17 mouse cellular contexts compared by ENCODE assay signal in the genomic region with DNA sequence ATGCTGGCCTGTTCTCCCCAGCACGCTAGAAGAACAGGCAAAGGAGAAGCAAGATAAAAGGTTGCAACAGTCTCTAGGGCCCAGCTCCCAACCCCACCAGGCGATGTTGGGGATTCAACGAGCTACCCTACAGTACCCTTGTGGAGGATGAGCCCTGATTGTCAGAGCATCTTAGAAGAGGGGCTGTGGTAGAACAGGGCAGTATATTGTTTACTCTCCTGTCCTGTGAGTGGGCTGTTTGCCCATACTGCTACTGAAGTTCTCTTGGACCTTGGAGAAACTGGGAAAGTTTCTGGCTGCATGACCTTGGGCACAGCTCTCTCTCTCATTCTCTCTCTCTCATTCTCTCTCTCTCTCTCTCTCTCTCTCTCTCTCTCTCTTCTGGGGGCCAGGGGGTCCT. TPM values are rescaled to one million over a fixed set of nuclear protein-coding genes. Genes with fewer than 3 reads are reported as not detected.
DNase-seq lines count a peak whose midpoint lies in the region; ATAC-seq lines count a peak whose summit lies in the region.
"Had no signal": no experiment of that assay in that cellular context is flagged by ENCODE, and none has a peak within 500 bp of the region (broad histone marks: within the 10 kb centered on the region; RNA-seq: fewer than 3 reads in every experiment).

No protein-coding gene starts in this region.

- H3K4me1 ChIP-seq in heart, embryonic 14.5 days (ENCODE audit: control insufficient read depth in 2 of 2, insufficient read depth in 2 of 2, low read length in 2 of 2), result peaks cover 51 to 56% of the 10 kb centered on the region in 2 experiments
- H3K4me1 ChIP-seq in lung, embryonic 16.5 days (replicated peaks; ENCODE audit: control insufficient read depth, insufficient read depth, low read length), result peaks cover 54% of the 10 kb centered on the region
- H3K4me1 ChIP-seq in intestine, embryonic 14.5 days (replicated peaks; ENCODE audit: control insufficient read depth, insufficient read depth, low read length), result peaks cover 22% of the 10 kb centered on the region
- H3K4me1 ChIP-seq in stomach, embryonic 15.5 days, result peaks cover 48% of the 10 kb centered on the region
- H3K4me1 ChIP-seq: neural tube, embryonic 15.5 days had no signal

- no peaks in the 10 kb centered on the region for H3K9me3 ChIP-seq in heart, embryonic 14.5 days (ENCODE audit: control insufficient read depth, low read length)
- H3K9me3 ChIP-seq in lung, embryonic 16.5 days (ENCODE audit: control insufficient read depth, low read length), result no peaks in the 10 kb centered on the region
- H3K9me3 ChIP-seq in intestine, embryonic 14.5 days (ENCODE audit: control insufficient read depth, low read length), result no peaks in the 10 kb centered on the region
- H3K9me3 ChIP-seq in stomach, embryonic 15.5 days, result no peaks in the 10 kb centered on the region
- H3K9me3 ChIP-seq: neural tube, embryonic 15.5 days had no signal

- no peak for DNase-seq in heart, postnatal 4 days
- DNase-seq in lung, postnatal 4 days, result no peak
- no peak for DNase-seq in intestine, embryonic 14.5 days (ENCODE audit: low spot score)
- no peak for DNase-seq in adrenal gland, postnatal 4 days (ENCODE audit: low spot score in 2 of 2)
- DNase-seq in thymus, postnatal 14 days, result no peak
- DNase-seq: cerebellum, adult 2 months had no signal

- no peak overlapping the region for H3K4me3 ChIP-seq in heart, embryonic 14.5 days (ENCODE audit: control insufficient read depth in 1 of 2, insufficient read depth in 1 of 2, low read depth in 1 of 2, low read length in 2 of 2)
- H3K4me3 ChIP-seq in lung, embryonic 16.5 days (ENCODE audit: low read length), result no peak overlapping the region
- no peak overlapping the region for H3K4me3 ChIP-seq in intestine, embryonic 14.5 days (ENCODE audit: low read depth, low read length)
- no peak overlapping the region for H3K4me3 ChIP-seq in stomach, embryonic 15.5 days (replicated peaks)
- H3K4me3 ChIP-seq: neural tube, embryonic 15.5 days had no signal

- WGBS in heart, embryonic 14.5 days, result 19% methylated on average over 3 of the region's 3 CpGs
- WGBS in lung, embryonic 16.5 days, result 35% methylated on average over 3 of the region's 3 CpGs
- 74% methylated on average over 3 of the region's 3 CpGs for WGBS in intestine, embryonic 14.5 days
- WGBS in stomach, embryonic 15.5 days, result 56% methylated on average over 3 of the region's 3 CpGs

- peak overlapping the region; percentile 43 for H3K4me2 ChIP-seq in heart, embryonic 14.5 days (ENCODE audit: low read length)
- H3K4me2 ChIP-seq in lung, embryonic 16.5 days (ENCODE audit: low read depth, low read length), result no peak overlapping the region
- H3K4me2 ChIP-seq in intestine, embryonic 14.5 days (ENCODE audit: low read length), result no peak overlapping the region
- no peak overlapping the region for H3K4me2 ChIP-seq in stomach, embryonic 15.5 days
- H3K4me2 ChIP-seq: neural tube, embryonic 15.5 days had no signal

- H3K9ac ChIP-seq in heart, embryonic 14.5 days (ENCODE audit: low read length), result peak overlapping the region; percentile 18
- no peak overlapping the region for H3K9ac ChIP-seq in lung, embryonic 16.5 days (ENCODE audit: low read length)
- no peak overlapping the region for H3K9ac ChIP-seq in intestine, embryonic 14.5 days (ENCODE audit: low read length)
- no peak overlapping the region for H3K9ac ChIP-seq in stomach, embryonic 15.5 days
- H3K9ac ChIP-seq: neural tube, embryonic 15.5 days had no signal

- H3K27me3 ChIP-seq in heart, embryonic 14.5 days (ENCODE audit: control insufficient read depth, insufficient read depth, low read length), result no peaks in the 10 kb centered on the region
- H3K27me3 ChIP-seq in lung, embryonic 16.5 days (ENCODE audit: control insufficient read depth, insufficient read depth, low read depth, low read length), result no peaks in the 10 kb centered on the region
- H3K27me3 ChIP-seq in intestine, embryonic 14.5 days (replicated peaks; ENCODE audit: control insufficient read depth, insufficient read depth, low read length), result no peaks in the 10 kb centered on the region
- H3K27me3 ChIP-seq in stomach, embryonic 15.5 days (replicated peaks), result no peaks in the 10 kb centered on the region
- H3K27me3 ChIP-seq: neural tube, embryonic 15.5 days had no signal

- ATAC-seq in heart, embryonic 14.5 days (ENCODE audit: insufficient number of reproducible peaks, insufficient read depth, low FRiP score, low read depth), result no peak
- ATAC-seq in lung, embryonic 16.5 days (ENCODE audit: low read depth), result no peak
- ATAC-seq in intestine, embryonic 14.5 days (replicated peaks; ENCODE audit: low FRiP score, low TSS enrichment, low read depth), result no peak
- ATAC-seq in stomach, embryonic 15.5 days (ENCODE audit: insufficient read depth, low FRiP score, low read depth), result no peak
- ATAC-seq: forebrain, embryonic 14.5 days; hindbrain, postnatal 0 days had no signal

- peak overlapping the region; percentile 80 to 83 for H3K27ac ChIP-seq in heart, embryonic 14.5 days (replicated peaks in 1 of 2; ENCODE audit: control insufficient read depth in 1 of 2, insufficient read depth in 1 of 2, low read depth in 2 of 2, low read length in 2 of 2)
- H3K27ac ChIP-seq in lung, embryonic 16.5 days (ENCODE audit: low read length), result peak overlapping the region; percentile 82
- H3K27ac ChIP-seq in intestine, embryonic 14.5 days (ENCODE audit: low read depth), result peak overlapping the region; percentile 57; the same call in 1 of the 2 replicates
- H3K27ac ChIP-seq in stomach, embryonic 15.5 days, result peak overlapping the region; percentile 87
- H3K27ac ChIP-seq: hindbrain, postnatal 0 days; neural tube, embryonic 15.5 days had no signal

- no peaks in the 10 kb centered on the region for H3K36me3 ChIP-seq in heart, embryonic 14.5 days (ENCODE audit: control insufficient read depth, insufficient read depth, low read length)
- no peaks in the 10 kb centered on the region for H3K36me3 ChIP-seq in lung, embryonic 16.5 days (ENCODE audit: control insufficient read depth, insufficient read depth, low read length)
- no peaks in the 10 kb centered on the region for H3K36me3 ChIP-seq in intestine, embryonic 14.5 days (ENCODE audit: control insufficient read depth, insufficient read depth, low read length)
- no peaks in the 10 kb centered on the region for H3K36me3 ChIP-seq in stomach, embryonic 15.5 days
- H3K36me3 ChIP-seq: neural tube, embryonic 15.5 days had no signal

RNA-seq across cellular contexts. Expression of a gene that starts 0.7 kb away (rescaled TPM):
- polyA plus RNA-seq in heart, embryonic 14.5 days (2014; fragmentation: Nextera tagmentation; extraction: Ambion mirVana), result 0.23 and 0.42 TPM in 2 replicates
- total RNA-seq in heart, postnatal 4 days (2021), result 1 to 10 TPM; 2.0 to 2.3 TPM
- polyA plus RNA-seq in lung, embryonic 16.5 days (2015; fragmentation: Nextera tagmentation; extraction: Ambion mirVana), result 1.2 and 2.1 TPM in 2 replicates
- 0.04 TPM in 1 of 2 replicates, not detected in the other for polyA plus RNA-seq in intestine, embryonic 14.5 days (2014; fragmentation: Nextera tagmentation; extraction: Ambion mirVana)
- polyA plus RNA-seq in stomach, embryonic 15.5 days (2015; fragmentation: Nextera tagmentation; extraction: Ambion mirVana), result 0.09 and 0.18 TPM in 2 replicates
- 1 to 10 TPM; 1.4 to 2.0 TPM for total RNA-seq in adrenal gland, postnatal 4 days (2021)
- total RNA-seq: midbrain, postnatal 0 days had no signal

RNA-seq across cellular contexts. Expression of a gene that starts 2.1 kb away (rescaled TPM):
- polyA plus RNA-seq in heart, embryonic 14.5 days (2014; fragmentation: Nextera tagmentation; extraction: Ambion mirVana), result 0.81 and 1.5 TPM in 2 replicates
- 1 to 10 TPM; 3.2 to 3.4 TPM for total RNA-seq in heart, postnatal 4 days (2021)
- polyA plus RNA-seq in lung, embryonic 16.5 days (2015; fragmentation: Nextera tagmentation; extraction: Ambion mirVana), result 2.0 and 2.9 TPM in 2 replicates
- polyA plus RNA-seq in intestine, embryonic 14.5 days (2014; fragmentation: Nextera tagmentation; extraction: Ambion mirVana), result 0.61 and 0.85 TPM in 2 replicates
- 0.67 and 0.87 TPM in 2 replicates for polyA plus RNA-seq in stomach, embryonic 15.5 days (2015; fragmentation: Nextera tagmentation; extraction: Ambion mirVana)
- 1 to 10 TPM; 2.4 to 3.6 TPM for total RNA-seq in adrenal gland, postnatal 4 days (2021)

RNA-seq across cellular contexts. Expression of a gene that starts 19.1 kb away (rescaled TPM):
- polyA plus RNA-seq in heart, embryonic 14.5 days (2014; fragmentation: Nextera tagmentation; extraction: Ambion mirVana), result not detected in 2 replicates
- not detected for total RNA-seq in heart, postnatal 4 days (2021)
- 0.08 and 0.16 TPM in 2 replicates for polyA plus RNA-seq in lung, embryonic 16.5 days (2015; fragmentation: Nextera tagmentation; extraction: Ambion mirVana)
- polyA plus RNA-seq in intestine, embryonic 14.5 days (2014; fragmentation: Nextera tagmentation; extraction: Ambion mirVana), result not detected in 2 replicates
- not detected in 2 replicates for polyA plus RNA-seq in stomach, embryonic 15.5 days (2015; fragmentation: Nextera tagmentation; extraction: Ambion mirVana)
- not detected for total RNA-seq in adrenal gland, postnatal 4 days (2021)
- total RNA-seq: gastrocnemius, postnatal 36 days; hindbrain, postnatal 0 days; layer of hippocampus, adult 18-20 months; left cerebral cortex, postnatal 25 days; midbrain, postnatal 0 days had no signal
- polyA plus RNA-seq: cerebellum, adult 2 months; forebrain, embryonic 14.5 days; hindbrain, postnatal 0 days; midbrain, postnatal 0 days; neural tube, embryonic 15.5 days had no signal

RNA-seq across cellular contexts. Expression of a gene that starts 28.5 kb away (rescaled TPM):
- not detected in 2 replicates for polyA plus RNA-seq in heart, embryonic 14.5 days (2014; fragmentation: Nextera tagmentation; extraction: Ambion mirVana)
- total RNA-seq in heart, postnatal 4 days (2021), result not detected
- polyA plus RNA-seq in lung, embryonic 16.5 days (2015; fragmentation: Nextera tagmentation; extraction: Ambion mirVana), result not detected in 2 replicates
- polyA plus RNA-seq in intestine, embryonic 14.5 days (2014; fragmentation: Nextera tagmentation; extraction: Ambion mirVana), result not detected in 2 replicates
- not detected in 2 replicates for polyA plus RNA-seq in stomach, embryonic 15.5 days (2015; fragmentation: Nextera tagmentation; extraction: Ambion mirVana)
- total RNA-seq in adrenal gland, postnatal 4 days (2021), result not detected
- total RNA-seq: gastrocnemius, postnatal 36 days; hindbrain, postnatal 0 days; layer of hippocampus, adult 18-20 months; left cerebral cortex, postnatal 25 days; midbrain, postnatal 0 days had no signal
- polyA plus RNA-seq: cerebellum, adult 2 months; forebrain, embryonic 14.5 days; hindbrain, postnatal 0 days; midbrain, postnatal 0 days; stomach, embryonic 14.5 days had no signal

RNA-seq across cellular contexts. Expression of a gene that starts 41.7 kb away (rescaled TPM):
- not detected in 2 replicates for polyA plus RNA-seq in heart, embryonic 14.5 days (2014; fragmentation: Nextera tagmentation; extraction: Ambion mirVana)
- total RNA-seq in heart, postnatal 4 days (2021), result not detected
- not detected in 2 replicates for polyA plus RNA-seq in lung, embryonic 16.5 days (2015; fragmentation: Nextera tagmentation; extraction: Ambion mirVana)
- polyA plus RNA-seq in intestine, embryonic 14.5 days (2014; fragmentation: Nextera tagmentation; extraction: Ambion mirVana), result not detected in 2 replicates
- polyA plus RNA-seq in stomach, embryonic 15.5 days (2015; fragmentation: Nextera tagmentation; extraction: Ambion mirVana), result not detected in 2 replicates
- not detected for total RNA-seq in adrenal gland, postnatal 4 days (2021)
- total RNA-seq: gastrocnemius, postnatal 36 days; hindbrain, postnatal 0 days; layer of hippocampus, adult 18-20 months; left cerebral cortex, postnatal 25 days; midbrain, postnatal 0 days had no signal
- polyA plus RNA-seq: cerebellum, adult 2 months; forebrain, embryonic 14.5 days; hindbrain, postnatal 0 days; midbrain, postnatal 0 days; neural tube, embryonic 15.5 days; stomach, embryonic 14.5 days had no signal
